Mouse (Mus musculus): ENCODE measurements at regions not wholly inside any gene's neighbourhood (a gene's known extent, or its start where the extent isn't known, plus 50 kb on each side); places are given as distances from the start of the nearest gene placed in this dataset.

- TF ChIP-seq CTCF (IDR thresholded peaks at IDR 0.05; ENCODE audit: low read depth) (no peak), EP300 (IDR thresholded peaks at IDR 0.05; ENCODE audit: low read depth) (no peak)
Observed at GRCm38 (mm10) chr14:76673671-76674331, 117.1 kb upstream of the Serp2 start.

All from liver, embryonic 14.5 days (tissue).